Mouse (Mus musculus) left cerebral cortex, postnatal 10 days (tissue): ENCODE measurements around the gene Hist2h2bb. TPM values are rescaled to one million over a fixed set of nuclear protein-coding genes. Genes with fewer than 3 reads are reported as not detected.
"Not testable (repeated sequence)": the region's sequence is repeated elsewhere in the genome, so short reads cannot be mapped to it uniquely, and the experiment has no call there.

ENCODE experiments used
- DNase-seq, 2 experiments: peaks; one replicate each; pipeline ENCODE4 v3.0.0; 2021 to 2022; ENCODE audit warnings: low spot score in 2 of 2, mixed read lengths in 1 of 2; ENCODE audit errors: extremely low spot score in 1 of 2
- intact Hi-C: fragments of 180-260 bp; cut with DNase I; formaldehyde crosslinking; loops from one replicate; pipeline ENCODE4 v1.15.1; 2025
- microRNA-seq: library from miRNA; unstranded; fragments of <30 nt; microRNA quantifications from one replicate; pipeline ENCODE4 v1.2.0, GENCODE M21; 2022
- total RNA-seq, 2 experiments: library from RNA; stranded (reverse); gene quantifications; 2 replicates each; pipeline ENCODE4 v1.2.3; 2021

Hist2h2bb gene
- total RNA-seq, 2 experiments from 2014 or later, result 161 to 194 TPM

DNA sequence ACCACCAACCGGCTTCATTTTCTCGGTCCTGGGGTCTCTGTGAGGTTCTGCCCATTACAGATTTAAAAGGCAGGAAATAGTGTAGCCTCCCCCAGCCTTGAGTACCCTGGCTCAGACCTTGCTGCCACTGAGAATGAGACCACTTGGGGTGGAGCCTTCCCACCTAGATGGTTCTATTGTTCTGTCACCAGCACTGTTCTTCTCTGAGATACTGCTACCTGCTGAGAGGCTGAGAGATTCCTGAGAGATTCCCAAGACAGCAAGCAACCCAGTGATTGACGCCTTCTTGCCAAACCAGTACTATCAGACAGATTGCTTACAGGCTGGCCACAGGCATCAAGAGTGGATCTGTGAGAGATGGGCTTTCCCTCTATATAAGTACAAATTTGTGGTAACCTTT, 19.6 kb downstream of the Hist2h2bb start:
- intact Hi-C loops, result no loop called here
- DNase-seq, result no peak

DNA sequence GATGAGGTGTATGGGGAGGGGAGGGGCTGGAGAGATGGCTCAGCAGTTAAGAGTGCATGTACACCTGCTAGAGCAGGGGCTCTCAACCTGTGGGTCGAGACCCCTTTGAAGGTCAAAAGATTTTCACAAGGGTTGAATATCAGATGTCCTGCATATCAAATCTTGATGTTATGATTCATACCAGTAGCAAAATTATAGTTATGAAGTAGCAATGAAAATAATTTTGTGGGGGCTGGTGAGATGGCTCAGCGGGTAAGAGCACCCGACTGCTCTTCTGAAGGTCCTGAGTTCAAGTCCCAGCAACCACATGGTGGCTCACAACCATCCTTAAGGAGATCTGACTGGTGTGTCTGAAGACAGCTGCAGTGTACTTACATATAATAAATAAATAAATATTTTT, 21.2 kb downstream of the Hist2h2bb start:
- DNase-seq, intact Hi-C loops: not testable (repeated sequence)

DNA sequence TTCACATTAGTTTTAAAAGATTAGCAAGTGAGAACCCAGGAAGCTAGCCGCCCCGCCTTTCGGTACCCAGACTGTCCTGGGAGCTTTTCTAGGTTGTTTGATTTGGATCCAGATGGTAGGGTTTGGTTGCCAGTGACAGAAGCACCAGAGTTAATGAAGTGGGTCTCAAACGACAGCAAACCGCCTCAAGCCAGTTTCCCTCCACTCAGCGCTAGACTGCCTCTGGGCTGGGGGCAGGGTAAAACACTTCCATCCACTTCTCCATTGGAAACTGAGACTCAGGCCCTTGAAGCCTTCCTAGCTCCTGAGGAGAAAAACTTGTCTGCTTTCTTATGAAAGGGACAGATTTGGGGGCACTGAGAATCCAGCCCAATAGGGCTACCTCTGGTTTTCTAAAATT, 23.1 kb downstream of the Hist2h2bb start:
- no peak for DNase-seq
- intact Hi-C loops, result no loop called here

DNA sequence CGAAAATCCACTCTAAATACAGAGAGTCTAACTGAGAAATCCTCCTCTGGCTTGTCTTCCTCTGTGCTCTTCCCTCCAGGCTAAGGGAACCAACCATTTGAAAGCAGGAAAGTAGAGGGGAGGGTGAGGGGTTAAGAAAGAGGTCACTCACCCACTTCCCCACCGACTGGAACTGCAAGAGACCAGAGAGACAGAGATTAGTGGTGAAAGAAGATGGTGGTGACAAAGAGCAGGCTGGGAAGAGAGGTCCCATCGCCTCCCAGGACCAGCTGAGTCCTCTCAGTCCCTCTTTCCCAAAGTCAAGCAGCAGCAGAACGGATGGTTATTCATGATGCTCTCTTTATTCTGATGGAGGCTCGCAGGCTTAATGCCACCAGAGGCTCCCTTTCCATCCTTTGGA, 23.8 kb downstream of the Hist2h2bb start:
- no peak for DNase-seq
- intact Hi-C loops, result no loop called here

DNA sequence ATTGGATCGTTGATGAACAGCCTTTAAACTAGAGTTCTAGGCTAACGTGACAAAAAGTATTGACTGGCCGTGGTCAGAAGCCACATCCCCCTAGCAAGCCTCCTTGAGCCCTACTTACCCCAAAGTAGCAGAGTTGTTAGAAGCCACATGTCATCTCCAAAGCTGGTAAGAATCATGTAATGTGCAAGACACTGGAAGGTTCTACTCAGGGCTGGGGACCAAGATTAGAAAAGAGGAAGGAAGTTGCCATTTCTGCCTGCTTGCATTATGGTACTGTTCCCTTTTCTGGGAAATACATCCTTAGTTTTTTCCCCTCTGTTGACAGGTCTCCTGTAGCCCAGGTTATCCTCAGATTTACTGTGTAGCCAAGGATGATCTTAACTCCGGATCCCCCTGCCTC, 24.2 kb downstream of the Hist2h2bb start, which contains the start of gene Fcgr1:
Gene Fcgr1 (minus strand): TSS at position 183 of the 400 bp plus-strand sequence.
- intact Hi-C loops, result no loop called here
- no peak for DNase-seq

DNA sequence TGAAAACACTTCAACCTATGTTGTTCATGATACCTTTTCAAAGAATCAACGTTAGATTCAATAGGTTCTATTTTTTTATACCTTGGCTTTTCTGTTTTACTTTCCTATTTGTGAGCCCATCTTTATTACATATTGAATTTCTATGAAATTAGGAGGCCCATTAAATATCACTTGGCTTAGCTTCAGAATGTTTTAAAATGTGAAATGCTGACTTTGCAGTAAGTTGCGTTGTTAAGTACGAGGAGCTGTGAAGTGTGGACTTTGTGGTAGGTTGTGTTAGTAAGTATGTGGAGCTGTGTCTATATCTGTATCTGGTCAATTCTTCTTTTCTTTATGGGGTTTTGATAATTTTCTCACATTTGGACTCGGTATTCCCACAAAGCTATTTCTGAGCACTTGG, 28.8 kb downstream of the Hist2h2bb start:
- no peak for DNase-seq
- intact Hi-C loops, result no loop called here

DNA sequence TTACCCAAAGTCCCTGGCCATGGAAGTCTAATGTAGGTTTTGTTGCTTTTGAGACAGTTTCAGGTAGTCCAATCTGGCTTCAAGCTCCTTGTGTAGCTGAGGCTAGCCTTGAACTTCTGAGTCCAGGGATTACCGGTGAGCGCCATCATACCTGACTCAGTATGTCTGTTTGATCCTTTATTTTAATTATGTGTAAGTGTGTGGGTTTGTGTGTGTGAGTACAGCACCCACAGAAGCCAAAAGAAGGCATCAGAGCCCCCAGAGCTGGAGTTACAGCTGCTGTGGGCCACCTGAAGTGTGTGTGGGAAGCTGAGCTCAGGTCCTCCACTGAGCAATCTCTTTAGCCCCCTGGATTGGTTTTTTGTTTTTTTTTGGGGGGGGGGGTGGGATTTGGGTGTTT, 30.0 kb downstream of the Hist2h2bb start:
- intact Hi-C loops, result no loop called here
- DNase-seq, result no peak

DNA sequence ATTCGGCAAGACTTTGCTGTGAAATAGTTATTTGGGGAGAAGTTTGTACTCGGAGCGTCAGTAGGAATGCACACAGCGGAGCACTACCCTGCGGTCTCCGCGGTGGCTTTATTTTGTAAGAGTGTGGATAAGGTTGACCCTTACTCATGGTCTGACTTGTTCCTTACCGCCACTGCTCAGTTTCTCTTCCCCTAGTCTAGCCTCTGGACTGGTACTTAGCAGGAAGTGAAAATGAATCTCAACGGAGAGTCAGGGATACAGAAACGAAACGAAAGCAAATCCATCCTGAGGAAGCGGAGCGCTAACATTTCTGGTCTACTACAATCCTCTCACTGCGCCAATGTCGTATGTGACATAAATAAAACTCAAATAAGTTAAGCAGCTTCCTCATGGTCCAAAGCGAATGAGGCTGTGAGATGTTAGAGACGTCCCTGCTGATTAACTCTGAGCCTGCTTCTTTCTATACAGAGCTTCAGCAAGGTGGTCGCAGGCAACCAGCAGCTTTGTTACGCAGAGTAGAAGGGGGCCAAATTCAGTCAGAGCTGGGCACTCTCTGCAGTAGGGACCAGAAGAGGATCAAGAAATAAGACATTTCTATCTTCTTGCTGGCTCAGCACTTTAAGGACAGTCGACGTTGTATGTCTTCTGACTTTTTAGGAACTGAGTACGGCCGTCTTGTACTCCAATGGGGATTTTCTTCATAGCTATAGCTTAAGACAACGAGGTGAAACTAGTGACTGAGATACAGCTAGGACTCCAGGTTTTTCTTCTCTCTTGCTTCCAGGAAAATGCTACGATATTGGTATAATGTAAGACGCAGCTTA, 31.4 kb downstream of the Hist2h2bb start:
- intact Hi-C loops, result no loop called here
- DNase-seq, result no peak

DNA sequence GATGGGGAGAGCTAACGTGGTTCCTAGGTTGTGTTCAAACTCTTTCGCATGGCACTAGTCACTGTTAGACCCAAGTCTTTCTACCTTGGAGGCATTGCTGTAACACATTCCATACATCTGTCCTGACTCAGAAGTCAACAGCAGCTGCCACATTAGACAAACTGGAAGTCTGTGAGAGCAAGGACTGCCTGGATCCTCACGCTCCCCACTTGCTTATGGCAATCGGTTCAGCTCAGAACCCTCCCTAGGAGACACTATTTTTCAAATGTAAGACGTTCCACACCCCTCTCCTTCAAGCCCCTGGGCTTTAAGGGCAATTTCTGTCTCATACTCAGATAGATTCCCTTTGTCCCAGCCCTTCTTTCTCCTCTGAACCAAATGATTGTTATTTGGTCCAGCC, 32.5 kb downstream of the Hist2h2bb start:
- intact Hi-C loops, result no loop called here
- DNase-seq, result no peak

DNA sequence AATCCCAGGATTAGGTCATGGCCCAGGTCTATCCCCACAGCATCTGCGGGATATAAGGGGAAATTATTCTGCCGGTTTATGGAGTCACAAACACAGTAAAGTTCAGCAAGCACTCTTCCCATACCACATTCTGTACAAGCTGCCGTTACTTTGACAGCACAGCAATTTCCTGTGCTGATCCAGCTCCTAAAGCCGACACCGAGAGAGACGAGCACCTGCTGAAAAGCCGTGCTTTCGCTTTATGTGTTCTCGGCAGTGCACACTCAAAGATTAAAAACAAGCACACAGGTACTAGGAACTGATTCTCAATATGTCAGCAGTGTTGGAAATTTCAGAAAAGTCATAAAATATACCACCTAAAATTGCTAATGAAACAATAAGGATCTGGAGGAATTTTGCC, 37.0 kb downstream of the Hist2h2bb start:
- no peak for DNase-seq
- intact Hi-C loops, result no loop called here

DNA sequence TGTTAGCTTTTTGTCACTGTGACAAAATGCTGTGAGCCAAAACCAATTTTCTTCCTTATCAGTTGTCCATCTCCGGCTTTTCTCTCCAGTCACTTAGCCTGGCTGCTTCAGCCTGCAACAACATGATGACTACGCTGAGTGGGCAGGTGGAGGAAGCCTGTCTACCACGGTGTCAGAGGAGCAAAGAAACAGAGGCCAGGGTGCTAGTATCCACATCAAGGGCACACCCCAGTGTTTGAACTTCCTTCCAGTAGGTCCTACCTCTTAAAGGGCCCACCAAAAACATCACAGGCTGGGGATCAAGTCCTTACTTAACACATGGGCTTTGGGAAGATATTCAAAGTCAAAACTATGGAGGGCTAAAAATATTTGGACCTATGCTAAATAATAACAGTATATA, 39.9 kb downstream of the Hist2h2bb start:
- intact Hi-C loops, result no loop called here

DNA sequence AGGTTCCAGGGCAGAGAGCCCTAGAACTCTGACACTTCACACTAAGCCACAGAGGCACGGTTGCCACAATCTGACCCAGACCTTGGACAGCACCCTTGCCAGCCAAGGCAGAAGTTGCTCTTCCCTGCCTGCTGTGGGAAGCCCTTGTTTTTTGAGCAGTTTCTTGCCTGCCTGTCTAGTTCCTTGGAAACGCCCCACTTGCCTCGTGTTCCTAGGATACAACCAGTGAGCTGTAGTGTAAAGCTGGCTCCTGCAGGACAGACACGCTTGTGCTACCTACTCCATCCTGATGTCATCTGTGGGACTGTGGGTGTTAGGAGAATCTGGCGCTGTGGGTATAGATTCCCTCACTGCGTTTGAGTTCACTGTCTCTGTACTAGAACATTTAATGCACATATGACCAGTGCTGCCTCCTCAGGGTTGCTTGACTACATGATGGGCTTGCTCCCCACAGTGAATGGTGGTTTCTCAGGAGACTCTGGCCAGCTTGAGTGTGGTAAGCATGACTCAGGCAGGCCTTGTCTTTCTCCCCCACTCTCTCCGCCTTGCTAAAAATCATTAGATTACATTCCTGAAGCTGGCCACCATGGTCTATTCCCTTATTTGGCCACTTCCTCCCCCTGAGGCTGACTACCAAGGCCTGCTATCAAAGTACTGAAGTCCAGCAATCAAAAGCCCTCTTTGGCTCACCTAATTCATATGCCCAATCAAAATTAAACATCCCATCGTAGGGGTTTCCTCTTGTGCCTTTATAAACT, 43.0 kb downstream of the Hist2h2bb start:
- intact Hi-C loops, result no loop called here
- no peak for DNase-seq

More for the DNA sequence above, 39.9 kb downstream of the Hist2h2bb start:
- DNase-seq, result no peak

Small RNA genes lying within 50 kb of the gene (microRNA-seq; reads per million reads assigned to microRNA genes)
- gene Gm44492 (not detected), gene Gm47311 (not detected), gene Gm47313 (not detected)

Other genes with a start within 250 kb of the Hist2h2bb start
- gene Vps45, start 211.3 kb upstream of the Hist2h2bb start, total RNA-seq, result 10 to 100 TPM; 41.2 to 46.4 TPM
- gene Otud7b, start 165.2 kb upstream of the Hist2h2bb start, total RNA-seq, result 10 to 100 TPM; 13.4 to 17.6 TPM
- 1 to 10 TPM; 5.3 to 6.7 TPM for gene Mtmr11, start 107.7 kb upstream of the Hist2h2bb start, total RNA-seq
- 10 to 100 TPM; 45.5 to 47.2 TPM for gene Sf3b4, start 97.4 kb upstream of the Hist2h2bb start, total RNA-seq
- 100 to 1,000 TPM; 404 to 435 TPM for gene Sv2a, start 88.6 kb upstream of the Hist2h2bb start, total RNA-seq
- gene Bola1, start 50.0 kb upstream of the Hist2h2bb start, total RNA-seq, result 10 to 100 TPM; 19.3 to 22.2 TPM
- gene Hist2h2ab, start 49.9 kb upstream of the Hist2h2bb start, total RNA-seq, result 10 to 100 TPM; 13.8 to 16.7 TPM
- 10 to 100 TPM; 34.2 to 37.9 TPM for gene Hist2h2ac, start 48.9 kb upstream of the Hist2h2bb start, total RNA-seq
- gene Hist2h2be, start 48.6 kb upstream of the Hist2h2bb start, total RNA-seq, result 1 to 10 TPM; 2.9 to 3.0 TPM
- gene Hist2h3c2, start 30.6 kb upstream of the Hist2h2bb start, total RNA-seq, result 10 to 100 TPM; 10.2 to 10.9 TPM
- 100 to 1,000 TPM; 281 to 297 TPM for gene Hist2h2aa2, start 29.5 kb upstream of the Hist2h2bb start, total RNA-seq
- gene Hist2h2aa1, start 24.3 kb upstream of the Hist2h2bb start, total RNA-seq, result 1 to 10 TPM; 2.8 to 6.5 TPM
- gene Hist2h3c1, start 23.1 kb upstream of the Hist2h2bb start, total RNA-seq, result not detected
- 10 to 100 TPM; 34.4 to 37.7 TPM for gene Hist2h4, start 6.4 kb upstream of the Hist2h2bb start, total RNA-seq
- gene Hist2h3b, start 1.1 kb upstream of the Hist2h2bb start, total RNA-seq, result 100 to 1,000 TPM; 116 to 121 TPM
- gene Fcgr1, start 24.2 kb downstream of the Hist2h2bb start, total RNA-seq, result 1 to 10 TPM; 1.9 to 3.4 TPM
- not detected for gene BC107364, start 182.6 kb downstream of the Hist2h2bb start, total RNA-seq